Mouse (Mus musculus): ENCODE data around the gene Pakap.

GRCm38 (mm10) chr4:57927464-57928205, 359.7 kb downstream of the Pakap start:
- TF ChIP-seq POLR2A (IDR thresholded peaks at IDR 0.05; ENCODE audit: extremely low read depth, insufficient read depth, low read length) (no peak), CTCF (IDR thresholded peaks at IDR 0.05; ENCODE audit: low read depth, low read length) (peak; percentile 32; the same call in 1 of the 2 replicates)

Data from liver, adult 2 months (tissue).